Mouse (Mus musculus): ENCODE results near the gene Umps. TPM values are rescaled to one million over a fixed set of nuclear protein-coding genes. Genes with fewer than 3 reads are reported as not detected.

Gene Umps
- total RNA-seq, 2 experiments from 2014 or later = 12.0 to 12.1 TPM

- intact Hi-C loops (cut with DNase I) = no loop called here
- peak; percentile 52 to 55 for DNase-seq
Observed at GRCm38 (mm10) chr16:33934701-33935406, 32.0 kb downstream of the Umps start.

- no peak for DNase-seq
- intact Hi-C loops (cut with DNase I) = loop anchor here (2.0 kb wide), 1 partner anchor 17 kb away; no protein-coding TSS in a partner anchor
Observed at GRCm38 (mm10) chr16:33933411-33933810, 33.4 kb downstream of the Umps start.

- intact Hi-C loops (cut with DNase I) = loop anchor here (2.0 kb wide), 1 partner anchor 15 kb away; no protein-coding TSS in a partner anchor
- DNase-seq = peak; percentile 47
Observed at GRCm38 (mm10) chr16:33932126-33932525, 34.7 kb downstream of the Umps start.

- intact Hi-C loops (cut with DNase I) = loop anchor here (2.0 kb wide), 1 partner anchor 15 kb away; no protein-coding TSS in a partner anchor
- DNase-seq = no peak
Observed at GRCm38 (mm10) chr16:33931682-33932081, 35.2 kb downstream of the Umps start.

DNA sequence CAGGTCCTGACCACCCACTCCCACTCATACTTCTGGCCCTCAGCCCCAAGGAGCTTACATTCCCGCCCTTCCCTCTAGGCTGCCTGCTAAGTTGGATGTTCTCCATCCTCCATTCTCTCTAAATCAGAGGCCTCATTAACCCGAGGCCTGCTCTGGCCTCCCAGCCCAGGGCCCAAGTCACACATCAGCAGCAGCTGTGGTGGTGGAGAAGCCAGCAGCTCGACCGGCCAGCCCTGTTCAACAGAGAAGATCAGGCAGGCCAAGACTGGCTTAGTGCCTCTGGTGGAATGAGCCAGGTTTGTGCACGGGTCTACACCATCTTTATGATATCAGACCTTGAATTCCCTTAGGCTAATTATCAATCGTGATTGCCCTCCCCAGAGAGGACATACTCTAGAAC is 36.1 kb downstream of the Umps start:
- peak; percentile 72 to 74 for DNase-seq
- intact Hi-C loops (cut with DNase I) = no loop called here

DNA sequence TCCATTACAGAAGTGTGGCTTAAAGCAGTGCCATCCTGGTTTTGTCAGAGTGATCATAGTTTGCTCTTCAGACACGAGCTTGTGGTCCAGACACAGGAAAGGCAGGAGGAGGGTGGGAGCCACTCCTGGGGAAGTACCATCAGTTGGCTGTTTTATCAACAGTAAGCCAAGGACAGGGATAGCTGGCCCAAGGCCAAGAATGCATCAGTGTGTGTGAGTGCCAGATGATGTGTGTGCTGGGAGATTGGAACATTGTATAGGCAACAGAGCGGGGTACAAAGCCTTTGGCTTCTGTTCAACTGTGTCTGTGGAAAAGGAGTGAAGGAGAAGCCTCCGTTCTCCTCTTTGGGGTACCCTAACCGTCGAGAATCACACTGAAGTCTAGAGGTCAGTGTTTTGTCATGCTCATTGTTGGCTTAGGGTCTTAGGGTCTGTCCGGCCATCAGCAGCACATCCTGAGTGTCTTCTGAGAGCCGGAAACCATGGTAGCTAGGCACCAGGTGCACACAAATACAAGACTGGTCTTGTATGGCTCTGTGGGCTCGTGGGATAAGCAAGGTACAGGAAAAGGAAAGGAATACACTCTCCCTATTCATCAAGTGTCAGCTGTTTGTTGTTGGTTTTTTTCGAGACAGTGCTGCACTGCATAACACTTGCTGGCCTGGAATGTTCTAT is 37.9 kb downstream of the Umps start:
- intact Hi-C loops (cut with DNase I) = no loop called here
- no peak for DNase-seq

GRCm38 (mm10) chr16:33927263-33927824 is 39.5 kb downstream of the Umps start:
- DNase-seq = no peak
- intact Hi-C loops (cut with DNase I) = no loop called here

- DNase-seq = no peak
- intact Hi-C loops (cut with DNase I) = loop anchor here (5.0 kb wide), 1 partner anchor 36 kb away; no protein-coding TSS in a partner anchor
Observed at GRCm38 (mm10) chr16:33923758-33924157, 43.1 kb downstream of the Umps start.

DNA sequence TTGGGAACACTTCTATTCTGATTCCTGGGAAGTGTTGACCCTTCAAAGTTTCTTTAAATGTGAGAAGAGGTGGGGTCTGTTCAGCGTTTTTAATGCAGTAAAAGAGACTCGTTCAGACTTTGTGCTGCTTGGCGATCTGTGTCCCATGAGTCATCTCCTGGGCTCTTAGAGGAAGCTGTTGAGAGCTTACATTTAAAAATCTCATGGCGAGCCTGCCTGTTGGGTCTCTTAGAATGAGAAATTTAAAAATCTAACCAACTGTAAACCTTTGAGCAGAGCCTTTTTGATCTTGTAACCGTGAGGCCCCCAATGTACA is 43.9 kb downstream of the Umps start:
- intact Hi-C loops (cut with DNase I) = loop anchor here (5.0 kb wide), 1 partner anchor 36 kb away; no protein-coding TSS in a partner anchor
- no peak for DNase-seq

DNA sequence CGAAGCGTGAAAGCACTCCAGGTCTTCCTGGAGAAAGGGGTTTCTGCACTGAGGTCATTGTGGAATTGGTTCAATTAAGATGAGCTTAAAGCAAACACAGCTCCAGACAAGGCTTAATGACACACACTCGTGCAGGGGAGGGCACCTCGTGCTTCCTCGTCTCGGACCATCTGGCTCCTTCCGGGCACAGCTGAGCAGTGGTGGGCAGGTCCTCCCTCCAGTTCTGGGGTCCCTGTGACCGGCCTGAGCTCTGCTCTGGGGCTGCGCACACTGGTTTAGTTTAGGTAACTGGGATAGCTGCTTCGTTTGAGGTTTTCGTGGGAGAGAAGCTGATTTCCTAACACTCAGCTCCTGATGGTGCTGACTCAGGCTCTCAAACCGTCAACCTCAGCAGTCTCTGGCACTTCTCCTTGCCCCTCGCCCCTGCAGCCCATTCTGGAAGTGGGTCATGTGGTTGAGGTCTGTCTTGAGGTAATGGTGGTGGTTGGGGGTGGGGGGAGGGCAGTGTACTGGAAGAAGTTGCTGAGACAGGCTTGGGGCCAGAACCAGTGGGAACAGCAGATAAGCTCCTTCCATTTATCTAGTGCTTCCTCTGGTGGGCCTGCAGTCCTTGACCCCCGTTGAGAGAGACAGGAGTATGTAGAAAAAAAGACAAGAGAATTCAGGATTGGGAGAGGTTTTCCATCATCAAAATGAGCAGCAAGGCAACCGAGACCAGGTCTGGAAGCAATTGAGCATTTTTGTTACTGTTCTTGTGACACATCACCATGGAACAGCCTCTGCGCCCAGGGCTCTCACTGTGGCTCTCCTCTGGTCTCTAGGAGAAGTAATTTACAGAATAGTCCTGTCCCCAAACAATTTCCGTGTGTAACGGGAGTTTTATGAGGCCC is 44.5 kb downstream of the Umps start:
- intact Hi-C loops (cut with DNase I) = loop anchor here (5.0 kb wide), 1 partner anchor 35 kb away; no protein-coding TSS in a partner anchor
- DNase-seq = no peak

- DNase-seq = no peak
- intact Hi-C loops (cut with DNase I) = loop anchor here (5.0 kb wide), 1 partner anchor 34 kb away; no protein-coding TSS in a partner anchor
Observed at GRCm38 (mm10) chr16:33921514-33921913, 45.3 kb downstream of the Umps start.

DNA sequence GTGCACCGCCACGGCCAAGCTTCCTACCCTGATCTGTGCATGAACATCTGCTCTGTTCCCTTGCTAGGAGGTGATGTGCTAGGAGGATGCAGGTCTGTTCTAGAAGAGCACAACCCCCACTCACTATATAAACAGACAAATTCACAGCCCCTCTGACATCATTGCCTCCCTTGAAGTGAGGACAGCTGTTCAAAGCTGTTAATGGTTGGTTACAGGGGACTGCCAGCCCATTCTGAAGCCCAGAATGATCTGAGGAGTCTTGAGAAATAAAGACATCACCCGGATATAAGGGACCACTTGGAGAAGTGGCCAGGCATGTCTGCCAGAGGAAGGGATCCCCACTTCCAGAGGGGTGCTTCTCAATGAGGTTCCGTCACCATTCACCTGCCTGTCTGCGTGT is 48.9 kb downstream of the Umps start:
- intact Hi-C loops (cut with DNase I) = loop anchor here (2.0 kb wide), 1 partner anchor 15 kb away; no protein-coding TSS in a partner anchor
- DNase-seq = no peak

DNA sequence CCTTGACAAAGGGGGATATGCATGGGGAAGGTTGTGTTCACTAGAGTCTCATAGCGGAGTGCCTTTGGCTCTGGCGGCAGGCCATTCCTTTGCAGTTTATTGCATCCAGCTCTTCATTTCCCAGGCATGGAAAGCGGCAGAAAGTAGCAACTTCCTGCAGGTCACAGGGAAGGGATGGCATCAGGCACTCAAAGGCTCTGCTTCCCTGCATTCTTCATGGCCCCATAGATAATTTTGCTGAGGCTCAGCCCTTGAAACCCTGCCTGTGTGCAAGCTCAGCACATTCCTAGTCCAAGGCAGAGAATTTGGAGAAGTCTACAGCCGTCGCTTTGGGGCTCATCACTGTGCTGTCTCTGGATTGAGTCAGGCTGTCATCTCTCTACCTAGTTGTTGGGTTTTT is 49.4 kb downstream of the Umps start:
- intact Hi-C loops (cut with DNase I) = loop anchor here (2.0 kb wide), 1 partner anchor 15 kb away; no protein-coding TSS in a partner anchor
- peak in 1 of 2 experiments; percentile 57 for DNase-seq

DNA sequence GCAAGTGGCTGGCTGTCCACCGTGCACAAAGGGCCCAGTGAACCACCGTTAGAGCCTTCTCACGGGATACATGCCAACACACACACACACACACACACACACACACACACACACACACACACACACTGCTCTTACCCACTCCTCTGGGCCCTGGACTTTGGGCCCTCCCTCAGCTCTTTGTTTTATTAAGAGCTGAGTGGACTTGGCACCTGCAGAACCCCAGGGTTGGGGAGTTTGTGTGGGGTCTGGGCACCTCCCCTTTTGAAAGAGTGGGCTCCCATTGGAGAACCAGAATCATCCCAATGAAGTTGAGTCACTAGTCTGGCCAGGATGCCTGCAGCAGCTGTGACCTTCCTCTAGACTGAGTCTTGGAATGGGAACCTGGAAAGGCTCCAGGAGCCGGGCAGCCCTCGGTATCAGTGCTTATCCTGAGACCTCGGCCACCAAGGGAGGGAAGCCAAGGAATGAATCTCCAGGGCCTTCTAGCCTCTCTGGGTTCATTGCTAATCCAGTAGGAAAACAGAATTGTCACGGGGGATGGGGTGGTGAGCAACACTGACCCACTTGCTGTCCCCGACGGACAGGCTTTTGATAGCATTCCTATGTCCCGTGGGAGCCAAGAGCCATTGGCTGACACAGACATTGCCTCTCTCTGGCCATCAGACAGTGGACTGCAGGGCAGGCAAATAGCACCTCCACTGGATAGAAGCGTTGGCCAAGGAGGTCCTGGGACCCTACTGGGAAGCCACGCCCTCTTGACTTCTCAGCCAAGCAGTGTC is 50.2 kb downstream of the Umps start:
- peak; percentile 90 for DNase-seq
- intact Hi-C loops (cut with DNase I) = loop anchor here (2.0 kb wide), 1 partner anchor 16 kb away; no protein-coding TSS in a partner anchor

GRCm38 (mm10) chr16:33914997-33915396 is 51.8 kb downstream of the Umps start:
- intact Hi-C loops (cut with DNase I) = no loop called here
- DNase-seq = no peak

DNA sequence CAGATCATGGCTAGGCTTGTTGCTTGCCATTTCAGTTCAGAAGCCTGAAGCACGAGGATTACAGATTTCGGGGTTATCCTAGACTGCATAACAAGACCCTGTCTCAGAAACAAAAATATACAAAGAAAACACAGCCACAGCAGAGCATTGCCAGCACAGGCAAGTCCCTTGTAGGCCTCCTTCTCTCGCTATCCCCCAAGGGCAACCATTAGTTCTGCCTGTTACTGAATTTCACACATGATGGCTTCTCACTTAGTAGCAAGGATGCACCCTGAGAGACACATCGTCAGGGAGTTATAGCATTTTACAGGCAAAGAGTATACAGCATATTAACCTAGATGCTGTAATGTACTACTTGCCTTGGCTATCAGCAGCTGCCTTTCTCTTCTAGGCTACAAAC is 58.6 kb downstream of the Umps start:
- intact Hi-C loops (cut with DNase I) = no loop called here
- no peak for DNase-seq
